Mouse (Mus musculus) lung, postnatal 14 days (tissue): ENCODE data around the gene Lrrc26.

Source experiments
- DNase-seq: peaks from one replicate; pipeline ENCODE4 v3.0.0; 2021

Gene Lrrc26

DNA sequence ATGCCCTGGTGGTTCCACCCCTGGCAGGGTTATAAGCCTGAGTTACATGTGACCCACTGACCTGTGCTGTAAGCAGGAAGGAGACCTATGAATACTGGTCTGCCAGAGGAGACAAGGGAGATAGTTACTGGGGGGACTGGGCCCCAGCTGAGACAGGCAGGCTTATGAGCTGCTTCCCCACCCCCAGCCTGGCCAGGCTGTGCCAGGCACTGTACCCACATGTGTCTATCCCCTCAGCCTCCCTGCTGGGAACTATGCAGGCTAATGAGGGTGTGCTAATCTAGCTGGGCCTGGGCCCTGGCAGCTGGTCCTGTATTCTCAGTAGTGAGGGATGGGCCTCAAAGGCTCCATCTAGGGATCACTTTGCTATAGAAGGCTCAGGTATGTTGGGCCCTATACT lies 22.5 kb upstream of the Lrrc26 start:
- DNase-seq, result no peak

- DNase-seq, result no peak
These were observed 21.9 kb upstream of the Lrrc26 start for GRCm38 (mm10) chr2:25267746-25268309.

DNA sequence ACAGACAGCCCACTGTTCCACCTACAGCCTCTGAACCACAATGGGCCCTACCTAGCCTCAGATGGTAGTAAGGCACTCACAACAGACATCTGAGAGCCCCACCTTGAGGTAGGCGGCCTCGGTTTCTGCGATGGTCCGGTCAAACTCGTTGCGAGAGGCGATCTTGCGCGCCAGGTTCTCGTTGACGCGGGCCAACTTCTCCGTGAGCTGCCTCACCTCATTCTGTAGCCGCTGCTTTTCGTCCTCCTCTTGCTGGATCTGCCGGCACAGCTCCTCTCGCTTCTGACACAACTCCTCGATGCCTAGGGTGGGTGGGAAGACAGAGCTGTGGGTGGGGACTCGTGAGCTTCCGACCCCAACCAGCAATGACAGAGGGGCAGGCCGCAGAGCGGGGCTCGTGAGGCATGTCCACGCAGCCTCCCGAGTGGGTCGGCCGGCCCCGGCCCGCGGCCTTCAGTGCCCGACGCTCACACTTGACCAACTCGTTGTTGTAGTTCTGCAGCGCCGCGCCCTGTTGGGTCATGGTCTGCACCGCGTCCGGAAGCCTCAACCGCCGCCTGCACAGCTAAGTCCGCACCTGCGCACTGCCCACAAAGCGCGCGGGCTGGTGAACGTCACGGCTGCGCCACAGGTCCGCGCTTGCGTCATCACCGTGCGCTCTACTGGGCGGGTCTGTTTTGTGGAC lies 17.7 kb upstream of the Lrrc26 start, which contains the start of the genes Ssna1 and Anapc2:
Gene Ssna1, minus strand, starts transcription at position 612 of the 685 bp plus-strand sequence.
Gene Anapc2, plus strand, starts transcription at position 652 of the 685 bp plus-strand sequence.
- DNase-seq, result peak; percentile 99

- DNase-seq, result no peak
These were observed 17.2 kb upstream of the Lrrc26 start for GRCm38 (mm10) chr2:25272515-25272914.

DNA sequence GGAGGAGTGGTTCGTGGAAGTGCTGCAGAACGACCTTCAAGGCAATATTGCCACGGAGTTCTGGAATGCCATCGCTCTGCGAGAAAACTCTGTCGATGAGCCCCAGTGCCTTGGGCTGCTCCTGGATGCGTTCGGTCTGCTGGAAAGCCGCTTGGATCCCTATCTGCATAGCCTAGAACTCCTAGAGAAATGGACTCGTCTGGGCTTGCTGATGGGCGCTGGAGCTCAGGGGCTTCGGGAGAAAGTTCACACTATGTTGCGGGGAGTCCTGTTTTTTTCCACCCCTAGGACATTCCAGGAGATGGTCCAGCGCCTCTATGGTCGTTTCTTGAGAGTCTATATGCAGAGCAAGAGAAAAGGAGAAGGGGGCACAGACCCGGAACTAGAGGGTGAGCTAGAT lies 16.7 kb upstream of the Lrrc26 start:
- DNase-seq, result no peak

DNA sequence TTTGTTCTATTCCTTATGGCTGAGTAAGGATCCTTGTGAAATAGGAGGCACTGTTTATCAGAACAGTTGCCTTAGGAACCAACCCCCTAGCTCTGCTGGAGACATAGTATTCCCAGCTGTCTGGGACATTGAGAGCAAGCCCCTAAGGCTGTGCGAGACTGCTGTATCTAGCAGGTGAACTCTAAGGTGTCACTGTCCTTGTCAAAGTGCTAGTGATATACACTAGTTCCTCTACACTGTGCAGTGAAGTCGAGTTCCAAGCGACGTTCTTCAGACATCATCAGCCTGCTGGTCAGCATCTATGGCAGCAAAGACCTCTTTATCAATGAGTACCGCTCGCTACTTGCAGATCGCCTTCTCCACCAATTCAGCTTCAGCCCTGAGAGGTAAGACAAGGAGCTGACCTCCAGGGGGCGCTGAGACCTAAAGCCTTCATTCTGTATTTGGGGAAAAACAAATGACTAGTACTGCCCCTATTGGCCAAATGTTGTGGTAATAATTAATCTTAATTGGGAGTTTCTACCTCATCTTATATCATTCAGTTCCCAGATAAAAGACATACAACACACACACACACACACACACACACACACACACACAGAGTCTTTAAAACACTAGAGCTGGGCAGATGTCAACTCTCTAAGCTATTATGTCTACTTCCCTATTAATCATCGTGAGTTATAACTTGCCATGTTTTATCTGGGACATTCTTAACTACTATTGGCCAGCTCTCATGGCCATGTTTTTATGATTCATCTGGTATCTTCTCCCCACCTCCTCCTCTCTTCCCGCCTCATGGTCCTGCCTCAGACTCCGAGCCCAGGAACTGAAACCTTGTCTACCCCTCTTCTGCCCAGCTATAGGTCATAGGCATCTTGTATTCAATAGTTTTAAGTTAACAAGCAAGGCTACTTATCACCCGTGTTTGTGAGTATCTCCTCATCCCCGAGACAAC lies 10.5 kb upstream of the Lrrc26 start:
- DNase-seq, result peak; percentile 91

GRCm38 (mm10) chr2:25285551-25285950 lies 4.2 kb upstream of the Lrrc26 start:
- no peak for DNase-seq

DNA sequence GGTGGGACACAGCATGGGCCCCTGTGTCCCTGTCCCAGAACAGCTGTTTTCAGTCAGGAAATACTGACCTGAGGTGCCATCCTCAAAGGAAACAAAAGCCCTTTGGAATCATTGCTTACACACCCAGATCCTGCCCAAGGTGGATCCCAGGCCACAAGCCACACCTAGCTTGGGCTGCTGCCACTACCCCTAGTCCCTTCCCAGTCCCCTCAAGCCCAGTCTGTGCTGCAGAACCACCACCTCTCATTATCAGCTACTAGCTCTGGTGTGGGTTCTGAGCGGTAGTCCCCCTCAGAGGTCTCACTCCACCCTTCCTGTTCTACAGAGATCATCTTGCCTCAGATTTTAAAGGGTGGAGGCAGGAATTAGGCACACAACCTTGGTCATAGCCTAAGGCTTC lies 3.4 kb upstream of the Lrrc26 start:
- no peak for DNase-seq

GRCm38 (mm10) chr2:25286837-25287636 lies 2.7 kb upstream of the Lrrc26 start:
- DNase-seq, result peak; percentile 58

DNA sequence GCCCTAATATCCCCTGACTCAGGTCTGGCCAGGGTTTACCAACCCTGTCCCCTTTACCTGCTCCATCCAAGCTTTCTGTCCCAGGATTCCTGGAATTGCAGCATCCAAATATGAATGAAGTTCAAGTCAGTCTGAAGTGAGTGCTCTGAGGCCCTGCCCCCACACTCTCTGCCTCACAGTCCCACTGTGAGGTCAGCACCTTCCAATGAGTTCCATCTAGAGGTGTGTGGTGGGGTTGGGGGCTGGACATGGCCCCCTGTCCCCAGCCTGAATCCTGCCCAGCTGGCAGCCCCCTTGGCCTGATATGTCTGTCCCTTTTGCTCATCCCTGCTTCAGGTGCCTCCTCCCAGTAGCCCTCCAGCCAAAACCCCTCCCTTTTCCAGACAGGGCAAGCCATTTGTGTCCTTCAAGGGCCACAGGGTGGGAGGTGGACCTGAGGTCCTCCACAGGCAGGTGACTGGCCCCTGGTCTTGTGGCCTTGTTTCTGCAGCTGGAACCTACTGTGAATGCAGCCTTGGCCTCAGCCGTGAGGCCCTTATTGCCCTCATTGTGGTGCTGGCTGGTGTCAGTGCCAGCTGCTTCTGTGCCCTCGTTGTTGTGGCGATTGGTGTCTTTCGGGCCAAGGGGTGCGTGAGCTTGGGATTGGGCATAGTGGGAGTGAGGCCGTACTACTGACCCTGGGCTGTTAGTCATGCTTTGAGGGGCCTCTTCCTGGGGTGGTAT lies 1.6 kb upstream of the Lrrc26 start, which contains the start of gene Tmem210:
Gene Tmem210, plus strand, starts transcription at position 219 of the 723 bp plus-strand sequence.
- no peak for DNase-seq

DNA sequence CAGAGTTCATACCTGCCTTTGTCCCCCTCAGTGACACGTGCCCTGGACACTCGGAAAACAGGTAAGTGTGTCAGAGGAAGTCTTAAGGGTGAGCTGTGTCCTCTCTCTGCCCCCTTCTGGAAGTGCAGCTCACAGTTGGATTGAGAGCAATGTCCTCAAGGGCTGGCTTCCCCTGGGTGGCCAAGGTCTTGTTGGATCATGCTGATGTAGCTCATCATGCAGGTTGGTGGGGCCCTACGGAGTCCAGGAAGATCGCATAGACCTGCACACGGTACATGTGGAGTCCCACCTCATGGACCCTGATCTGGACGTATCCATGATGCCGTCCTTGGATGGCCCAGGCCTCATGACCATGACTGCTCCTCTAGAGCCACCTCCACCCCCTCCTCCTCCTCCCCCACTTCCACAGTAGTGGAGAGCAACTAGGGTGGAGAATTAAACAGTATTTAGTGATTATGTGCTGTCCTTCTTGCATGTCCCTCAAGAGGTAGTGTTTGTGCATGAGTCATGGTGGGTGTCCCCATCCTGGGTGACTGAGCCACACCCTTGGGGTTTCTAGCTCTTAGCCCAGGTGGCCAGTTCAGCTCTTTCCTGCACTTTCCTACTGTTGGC lies 875 bp upstream of the Lrrc26 start:
- DNase-seq, result no peak

GRCm38 (mm10) chr2:25290101-25290815 lies 543 bp downstream of the Lrrc26 start:
- DNase-seq, result peak; percentile 16

DNA sequence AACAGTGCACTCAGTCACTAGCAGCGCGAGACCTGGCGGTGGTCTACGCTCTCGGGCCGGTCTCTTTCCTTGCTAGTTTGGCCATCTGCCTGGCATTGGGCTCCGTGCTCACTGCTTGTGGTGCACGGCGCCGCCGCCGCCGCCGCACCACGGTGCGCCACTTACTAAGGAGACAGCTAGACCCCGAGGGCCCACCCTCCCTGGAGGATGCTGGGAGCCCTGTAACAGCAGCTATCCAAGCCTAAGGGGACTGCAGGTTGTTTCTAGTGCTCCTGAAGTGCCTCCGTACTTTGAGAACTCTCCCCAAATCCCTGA lies 1.1 kb downstream of the Lrrc26 start:
- peak; percentile 19 for DNase-seq

DNA sequence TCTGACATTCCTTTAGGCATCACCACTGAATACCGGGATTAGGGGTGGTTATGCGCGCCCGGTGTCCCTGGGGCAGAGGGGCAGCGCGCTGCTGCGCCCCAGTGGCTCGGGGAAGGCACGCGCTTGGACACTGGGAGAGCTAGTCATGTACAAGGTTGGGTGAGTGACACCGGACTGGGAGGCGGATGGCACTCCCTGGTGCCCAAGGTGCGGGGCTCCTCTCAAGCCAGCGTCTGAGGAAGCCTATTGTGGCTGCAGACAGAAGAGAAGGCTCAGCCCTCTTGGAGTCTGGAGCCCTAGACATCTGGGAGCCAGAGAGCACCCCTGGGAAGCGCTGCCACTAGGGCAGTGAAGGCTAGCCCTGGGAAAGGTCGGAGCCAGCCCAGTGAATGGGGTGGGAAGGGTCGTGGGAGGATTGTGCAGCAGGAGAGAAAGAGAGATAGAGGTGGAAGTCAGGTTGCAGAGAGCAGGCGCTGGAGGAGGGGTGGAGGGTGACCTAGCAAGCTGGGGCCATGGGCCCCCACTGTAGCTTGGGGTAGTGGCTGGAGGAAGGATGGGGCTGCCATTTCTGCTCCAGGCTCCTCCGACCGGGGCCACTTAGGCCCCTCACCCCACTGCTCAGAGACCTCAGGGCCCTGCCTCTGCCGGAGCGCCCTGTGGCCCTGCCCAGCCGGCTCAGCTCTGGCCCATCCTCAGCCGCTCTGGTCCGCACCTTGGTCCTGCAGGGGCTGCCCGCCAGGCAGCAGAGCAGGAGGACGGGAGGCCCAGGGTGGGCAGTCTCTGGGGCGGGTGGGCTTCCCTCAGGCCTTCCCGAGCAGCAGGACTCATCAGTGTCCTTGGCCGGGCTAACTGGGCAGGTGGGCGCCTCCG lies 1.7 kb downstream of the Lrrc26 start:
- DNase-seq, result peak; percentile 15

DNA sequence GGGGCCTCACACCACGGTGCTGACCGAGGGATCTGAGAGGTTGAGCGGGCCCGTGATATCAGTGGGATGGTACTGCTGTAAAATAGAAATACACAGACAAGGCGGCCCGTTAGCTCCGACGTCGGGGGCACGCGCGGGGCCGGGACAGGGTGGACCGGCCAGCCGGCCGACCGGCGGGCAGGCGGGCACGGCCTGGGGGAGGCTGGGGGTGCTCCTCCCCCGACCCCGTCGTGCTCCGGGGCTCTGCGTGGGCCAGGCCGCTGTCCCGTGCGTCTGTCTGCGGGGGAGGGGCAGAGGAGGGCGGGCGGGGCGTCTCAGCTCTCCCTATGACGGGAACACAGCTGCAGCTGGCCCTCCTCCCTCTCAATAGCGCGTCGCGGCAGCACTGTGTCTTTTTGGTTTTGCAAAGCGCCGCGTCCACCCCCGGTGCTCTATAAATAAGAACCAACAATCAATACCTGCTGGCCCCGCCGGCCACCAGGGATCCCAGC lies 2.4 kb downstream of the Lrrc26 start:
- peak; percentile 44 for DNase-seq

DNA sequence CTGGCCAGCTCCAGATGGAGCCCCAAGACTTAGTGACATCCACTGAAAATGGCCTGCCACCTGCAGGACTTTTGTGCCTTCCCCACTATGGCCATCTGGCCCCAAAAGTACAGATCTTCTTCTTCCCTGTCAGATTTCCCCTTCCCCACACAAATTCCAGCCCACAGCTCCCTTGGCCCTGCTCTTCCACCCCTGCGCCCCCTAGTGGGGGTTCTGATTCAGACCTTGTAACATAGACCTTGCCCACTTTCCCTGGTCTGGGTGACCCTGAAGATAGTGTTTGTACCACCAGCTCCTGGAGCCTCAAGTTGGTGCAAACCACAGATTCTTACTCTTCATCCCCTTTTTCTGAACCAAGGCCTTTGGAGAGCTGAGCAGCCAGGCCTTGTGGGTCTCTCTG lies 3.1 kb downstream of the Lrrc26 start:
- peak; percentile 88 for DNase-seq

GRCm38 (mm10) chr2:25293706-25294105 lies 4.0 kb downstream of the Lrrc26 start:
- DNase-seq, result no peak

GRCm38 (mm10) chr2:25297093-25297492 lies 7.4 kb downstream of the Lrrc26 start:
- no peak for DNase-seq

- no peak for DNase-seq
These were observed 8.3 kb downstream of the Lrrc26 start for GRCm38 (mm10) chr2:25298046-25298445.

DNA sequence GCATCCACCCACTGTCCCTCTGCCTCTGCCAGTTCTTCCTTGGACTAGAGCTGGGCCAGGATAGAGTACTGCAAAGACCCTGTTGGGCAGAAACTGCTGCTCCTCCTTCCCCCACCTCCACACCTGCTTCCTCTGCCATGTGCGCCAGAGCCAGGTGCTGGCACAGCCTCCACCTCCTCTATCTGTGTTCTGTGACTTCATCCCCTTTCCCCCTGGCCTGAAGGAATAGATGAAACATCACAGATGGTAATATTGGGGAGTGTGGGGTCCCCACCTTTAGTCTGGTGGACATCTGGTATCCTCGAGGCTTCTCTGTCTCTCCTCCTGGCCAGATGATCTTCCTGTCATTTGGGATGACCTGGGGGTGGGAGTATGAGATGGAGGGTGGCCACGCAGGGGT lies 13.7 kb downstream of the Lrrc26 start:
- no peak for DNase-seq
